Mouse (Mus musculus) c-Kit-positive CD71-positive TER-119-negative erythroid progenitor cells, embryonic 14.5 days (primary cell): ENCODE results near the gene Rbm34.
"Not testable (repeated sequence)": the region's sequence is repeated elsewhere in the genome, so short reads cannot be mapped to it uniquely, and the experiment has no call there.

Source experiments
- DNase-seq: peaks from one replicate; pipeline ENCODE4 v3.0.0-alpha.2; 2013; ENCODE audit warnings: low read depth

Rbm34 gene

DNA sequence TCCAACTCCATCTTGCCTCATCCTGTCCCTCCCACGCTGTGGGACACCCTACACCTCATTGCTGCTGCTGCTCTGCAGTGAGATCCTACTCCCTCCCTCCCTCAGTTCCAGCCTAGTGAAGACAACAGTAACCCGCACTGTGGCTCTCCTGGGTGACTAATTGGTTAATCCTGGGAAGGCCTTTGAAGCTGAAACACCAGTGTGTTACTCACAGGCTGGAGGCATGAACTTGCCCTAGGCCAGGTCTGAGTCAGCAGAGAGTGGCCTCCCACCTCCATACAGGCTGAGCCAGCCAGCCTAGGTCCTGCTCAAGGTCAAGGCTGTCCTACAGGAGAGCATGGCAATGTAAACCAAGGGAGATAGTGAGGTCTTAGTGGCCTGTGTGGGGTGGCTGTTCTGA, 51.6 kb downstream of the Rbm34 start:
- DNase-seq, result no peak

DNA sequence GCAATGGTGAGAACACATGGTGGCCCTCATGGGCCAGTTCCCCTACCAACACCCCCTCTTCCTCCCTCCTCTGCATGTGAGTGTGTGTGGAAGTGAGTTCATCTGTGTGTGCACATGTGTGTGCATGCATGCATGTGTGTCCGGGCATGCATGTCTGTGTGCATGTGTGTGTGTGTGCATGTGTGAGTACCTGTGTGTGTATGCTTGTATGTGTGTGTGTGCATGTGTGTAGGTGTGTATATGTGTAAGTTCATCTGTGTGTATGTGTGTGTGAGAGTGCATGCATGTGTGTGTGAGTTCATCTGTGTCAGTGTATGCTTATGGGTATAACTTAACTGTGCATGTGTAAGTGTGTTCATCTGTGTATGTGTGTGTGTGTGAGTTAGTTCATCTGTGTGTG, 52.5 kb downstream of the Rbm34 start:
- DNase-seq, result no peak

DNA sequence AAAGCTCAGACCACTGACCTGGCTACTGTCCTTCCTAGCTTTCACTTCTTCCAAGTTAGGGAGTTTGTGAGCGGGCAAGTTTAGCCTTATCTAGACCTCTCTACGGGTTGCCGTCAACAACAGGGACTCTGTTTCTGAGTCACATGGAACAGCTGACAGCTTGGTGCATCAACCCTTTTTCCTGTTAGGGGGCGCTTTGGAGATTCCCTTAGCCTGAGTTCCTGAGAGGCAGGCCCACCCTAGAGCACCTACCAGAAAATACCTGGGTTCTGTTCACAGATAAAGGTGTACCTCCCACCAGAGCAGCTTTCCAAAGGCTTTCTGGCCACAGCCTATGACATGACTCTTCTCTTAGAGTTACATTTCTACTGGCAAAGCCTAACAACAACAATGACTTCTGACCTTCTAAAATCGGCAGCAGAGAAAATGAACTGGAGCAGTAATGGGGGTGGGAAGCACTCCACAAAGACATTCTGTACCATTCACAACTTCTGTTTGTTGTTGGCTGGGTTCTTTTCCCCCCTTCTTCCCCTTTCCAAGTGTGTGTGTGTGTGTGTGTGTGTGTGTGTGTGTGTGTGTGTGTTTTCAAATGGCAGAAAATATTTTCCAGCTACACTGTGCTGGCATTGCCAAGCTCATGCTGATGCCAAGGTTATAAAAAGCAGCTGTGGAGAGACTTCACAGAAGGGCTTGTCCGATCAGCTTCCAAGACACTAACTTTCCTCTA, 53.5 kb downstream of the Rbm34 start:
- no peak for DNase-seq

DNA sequence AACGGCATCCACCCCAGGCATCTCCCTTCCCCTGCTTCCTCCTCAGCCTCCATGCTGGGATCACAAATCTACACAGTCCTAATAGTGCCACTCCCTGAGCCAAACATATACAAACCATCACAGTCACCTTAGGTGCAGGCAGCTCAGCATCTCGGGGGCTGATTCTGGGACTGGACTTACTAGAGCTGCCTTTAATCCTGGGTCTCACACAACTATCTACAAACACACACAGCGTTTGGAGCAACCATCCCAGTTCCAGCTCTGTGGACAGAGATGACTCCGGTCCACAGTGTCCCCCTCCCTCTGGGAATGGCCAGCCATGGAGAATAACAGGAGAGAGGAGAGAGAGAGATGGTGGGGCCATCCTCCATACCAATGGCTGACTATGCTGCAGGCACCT, 54.3 kb downstream of the Rbm34 start:
- DNase-seq, result no peak

DNA sequence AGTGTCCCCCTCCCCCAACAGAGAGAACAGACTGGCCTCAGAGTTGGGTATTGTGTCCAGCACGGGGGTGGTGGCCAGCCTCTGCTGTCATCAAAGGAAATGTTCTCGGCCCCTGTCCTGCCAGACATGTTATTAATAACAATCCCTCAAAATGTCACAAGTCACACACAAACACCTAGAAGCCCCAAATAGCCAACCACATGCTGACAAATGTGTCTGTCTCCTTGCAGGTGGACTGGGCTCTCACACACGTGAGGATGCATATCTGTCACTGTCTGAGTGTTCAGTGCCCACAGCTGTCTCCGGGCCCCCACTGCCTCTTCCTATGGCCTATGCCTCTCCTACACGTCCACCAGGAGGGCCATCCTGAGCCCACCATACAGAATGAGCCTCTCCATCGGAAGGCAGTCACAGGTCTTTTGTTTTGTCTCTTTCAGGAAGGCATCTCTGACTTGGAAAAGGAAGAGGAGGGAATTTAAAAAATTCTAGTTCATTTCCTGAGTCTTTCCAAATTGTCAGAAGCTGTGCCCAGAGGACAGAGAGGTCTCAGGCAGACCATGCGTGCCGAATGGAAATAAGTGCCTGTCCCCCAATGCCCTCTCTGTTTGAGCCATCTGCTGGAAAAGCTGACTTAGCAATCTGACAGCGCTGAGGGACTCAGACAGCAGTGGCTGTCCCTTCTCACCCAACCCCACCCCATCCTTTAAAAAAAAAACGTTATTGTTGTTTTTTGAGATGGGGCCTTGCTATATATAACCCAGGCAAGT, 56.1 kb downstream of the Rbm34 start:
- no peak for DNase-seq

DNA sequence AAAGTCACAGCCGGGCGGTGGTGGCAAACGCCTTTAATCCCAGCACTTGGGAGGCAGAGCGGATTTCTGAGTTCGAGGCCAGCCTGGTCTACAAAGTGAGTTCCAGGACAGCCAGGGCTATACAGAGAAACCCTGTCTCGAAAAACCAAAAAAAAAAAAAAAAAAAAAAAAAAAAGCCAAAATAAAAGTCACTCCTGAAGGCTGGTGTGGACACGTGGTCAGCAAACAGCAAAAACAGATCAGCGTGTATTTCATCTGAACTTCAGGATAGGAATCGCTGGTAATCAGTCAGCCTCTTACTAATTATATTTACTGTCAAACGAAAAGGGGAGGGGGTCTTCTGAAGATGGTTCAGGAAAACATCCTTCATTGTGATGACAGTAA, 56.8 kb downstream of the Rbm34 start:
- DNase-seq, result not testable (repeated sequence)

DNA sequence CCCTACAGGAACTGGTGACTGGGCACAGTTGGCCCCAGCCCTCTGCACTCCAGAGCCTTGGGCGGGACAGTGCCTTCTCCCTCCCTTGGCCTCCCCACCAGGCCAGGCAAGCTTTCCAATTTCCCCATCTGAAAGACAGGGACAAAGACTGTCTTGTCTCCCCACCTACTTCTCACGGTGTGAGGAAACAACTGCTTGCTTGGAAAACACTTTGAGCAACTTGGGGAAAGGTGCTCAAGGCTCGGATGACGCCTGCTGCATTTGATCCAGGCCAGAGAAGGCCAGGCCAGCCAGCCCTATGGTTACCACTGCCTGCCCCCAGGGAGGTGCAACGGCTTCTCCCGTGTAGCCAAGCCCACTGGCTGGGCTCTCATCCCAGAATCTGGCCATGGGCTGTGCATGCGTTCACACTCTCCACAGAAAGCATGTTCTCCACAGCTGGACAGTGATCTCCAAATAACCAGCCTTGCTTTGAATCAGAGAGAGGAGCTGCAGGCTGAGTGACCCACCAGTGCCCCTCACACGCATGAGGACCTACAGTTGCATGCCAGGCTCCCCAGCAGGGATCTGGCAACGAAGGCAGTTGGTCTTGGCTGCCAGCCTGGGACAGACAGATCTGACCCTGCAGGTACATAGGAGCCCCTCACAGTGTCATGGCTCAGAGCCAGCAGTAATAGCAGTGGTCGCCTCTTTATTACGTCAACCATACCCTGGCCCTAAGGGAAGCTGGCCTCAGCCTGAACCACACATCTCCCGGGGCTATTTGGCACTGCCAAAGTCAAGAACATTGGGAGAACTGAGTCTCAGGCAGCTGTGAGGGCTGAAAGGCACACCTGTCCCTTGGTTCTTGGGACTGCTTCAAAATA, 57.4 kb downstream of the Rbm34 start:
- DNase-seq, result no peak

DNA sequence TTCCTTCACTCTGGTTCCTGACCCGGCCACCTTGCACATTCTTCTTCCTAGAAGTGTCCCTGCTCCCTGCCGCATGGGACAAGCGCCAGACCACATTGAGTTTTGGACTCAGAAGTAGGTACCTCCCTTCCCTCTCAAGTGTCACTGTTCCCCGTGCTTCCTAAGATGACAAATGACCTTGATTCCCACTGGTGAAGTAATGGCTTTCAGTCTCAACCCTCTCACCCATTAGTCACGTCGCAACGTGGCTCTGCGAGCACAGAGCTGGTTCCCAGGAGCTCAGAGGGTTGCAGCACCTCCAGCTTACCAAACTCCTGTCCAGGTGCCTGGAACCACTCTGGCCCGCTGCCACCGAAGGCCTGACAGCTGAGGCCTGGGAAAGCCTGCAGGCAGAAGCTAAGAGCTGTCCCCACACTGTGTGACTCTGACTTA, 61.5 kb downstream of the Rbm34 start:
- DNase-seq, result no peak

DNA sequence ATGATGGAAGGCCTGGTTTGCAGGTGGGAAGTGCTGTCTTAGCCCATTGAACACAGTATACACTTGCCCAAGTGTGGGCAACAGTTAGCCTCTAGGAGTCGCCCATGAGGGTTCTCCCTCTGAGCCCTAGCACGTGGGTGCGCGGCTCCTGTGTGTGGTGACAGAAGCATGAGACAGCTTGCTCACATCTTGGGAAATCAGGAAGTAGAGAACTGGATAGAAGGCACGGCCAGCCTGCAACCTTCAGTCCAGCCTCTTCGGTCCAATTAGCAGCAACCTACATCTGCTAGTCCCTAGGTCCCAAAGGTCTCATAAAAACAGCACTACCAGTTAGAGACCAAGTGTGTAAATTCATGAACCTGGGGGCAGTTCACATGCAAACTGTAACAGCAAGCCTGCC, 62.1 kb downstream of the Rbm34 start:
- no peak for DNase-seq

DNA sequence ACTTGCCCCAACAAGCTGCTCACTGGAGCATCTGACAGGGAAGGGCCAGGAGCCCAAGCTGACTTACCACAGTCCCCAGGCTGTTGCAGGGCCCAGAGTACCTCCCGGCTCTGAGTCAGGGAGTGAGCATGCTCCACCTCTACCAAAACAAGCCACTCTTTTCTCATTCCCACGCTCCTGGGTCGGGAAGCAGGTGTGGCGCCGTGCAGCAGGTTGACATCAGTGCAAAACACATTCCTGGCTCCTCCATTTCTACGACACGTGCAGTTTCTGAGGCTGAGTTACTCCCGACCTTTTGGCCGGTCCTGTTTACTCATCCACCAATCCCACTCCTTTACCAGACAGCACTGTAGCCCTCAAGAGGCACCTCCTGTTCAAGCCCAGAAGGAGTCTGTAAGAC, 62.9 kb downstream of the Rbm34 start:
- no peak for DNase-seq

DNA sequence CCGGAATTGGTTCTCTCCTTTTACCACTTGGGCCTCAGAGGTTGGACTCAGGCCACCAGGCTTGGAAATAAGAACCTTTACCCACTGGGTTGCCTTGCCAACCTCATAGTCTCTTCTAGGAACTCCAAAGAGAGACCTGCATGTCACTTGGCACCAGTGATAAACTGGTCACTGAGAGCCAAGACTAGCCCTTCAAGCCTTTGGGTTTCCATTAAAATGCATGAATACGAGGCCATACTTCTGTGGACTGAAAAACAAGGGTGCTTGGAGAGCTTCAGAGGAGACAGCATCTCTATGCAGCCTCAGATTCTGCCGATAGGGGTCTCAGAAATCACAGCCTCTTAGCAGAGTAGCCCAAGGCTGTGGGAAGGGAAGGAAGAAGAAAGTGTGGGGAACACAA, 63.5 kb downstream of the Rbm34 start:
- no peak for DNase-seq

DNA sequence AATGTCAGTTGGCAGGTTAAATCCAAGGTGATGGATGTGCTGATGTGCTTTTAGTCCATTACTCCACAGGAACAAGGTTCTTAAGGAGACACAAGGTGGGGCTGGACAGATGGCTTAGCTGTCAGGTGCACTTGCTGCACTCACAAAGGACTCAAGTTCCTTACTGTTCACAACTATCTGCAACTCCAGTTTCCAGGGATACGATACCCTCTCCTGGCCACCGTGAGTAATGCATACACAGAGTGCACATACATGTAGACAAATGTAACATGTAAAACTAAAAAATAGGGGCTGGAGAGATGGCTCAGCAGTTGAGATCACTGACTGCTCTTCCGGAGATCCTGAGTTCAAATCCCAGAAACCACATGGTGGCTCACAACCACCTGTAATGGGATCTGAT, 65.5 kb downstream of the Rbm34 start:
- DNase-seq, result peak; percentile 21

DNA sequence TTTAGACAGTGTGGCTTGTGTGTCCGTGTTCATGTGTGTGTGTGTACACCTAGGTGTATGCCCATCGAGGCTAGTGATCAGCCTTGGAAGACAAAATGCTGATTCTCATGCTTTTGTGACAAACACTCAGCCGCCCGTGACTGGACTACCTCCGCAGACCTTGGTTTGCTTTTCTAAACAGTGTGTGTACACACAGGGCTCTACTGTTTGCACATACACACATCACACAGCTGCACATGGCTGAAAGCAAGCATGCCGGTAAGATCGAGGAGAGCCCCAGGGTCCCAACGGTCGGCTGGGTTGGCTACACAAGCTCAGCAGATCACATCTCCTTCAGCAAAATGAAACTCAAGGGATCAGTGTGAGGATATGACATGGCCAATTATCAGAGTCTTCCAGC, 66.9 kb downstream of the Rbm34 start:
- DNase-seq, result no peak

DNA sequence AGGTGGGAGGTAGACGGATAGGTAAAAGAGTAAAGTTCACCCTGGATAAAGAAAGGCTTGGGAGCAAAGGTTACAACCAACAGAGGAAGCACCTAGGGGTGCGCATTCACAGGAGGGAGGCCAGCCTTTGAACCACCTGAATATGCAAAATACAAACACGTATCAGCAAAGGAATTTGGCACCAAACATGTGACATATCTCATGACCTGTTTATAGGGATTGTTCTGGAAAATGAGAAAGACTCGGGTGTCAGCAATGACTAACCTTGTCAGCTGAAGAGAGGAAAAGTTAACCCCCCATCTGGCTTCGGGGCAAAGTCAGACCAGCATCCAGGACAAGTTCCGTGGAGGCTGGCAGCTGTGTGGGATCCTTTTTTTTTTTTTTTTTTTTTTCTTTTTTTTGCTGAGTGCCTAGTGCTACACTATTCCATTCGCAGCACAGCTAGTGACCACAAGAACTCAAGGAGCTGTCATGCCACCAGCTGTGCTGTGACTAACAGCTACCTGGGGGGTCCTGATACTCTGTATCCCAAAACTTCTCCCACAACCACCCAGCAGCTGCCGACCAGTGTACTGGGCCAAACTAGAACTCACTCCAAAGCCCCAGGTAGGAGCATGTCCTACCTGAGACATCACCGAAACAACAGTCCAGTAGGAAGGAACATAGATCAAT, 67.5 kb downstream of the Rbm34 start:
- no peak for DNase-seq

DNA sequence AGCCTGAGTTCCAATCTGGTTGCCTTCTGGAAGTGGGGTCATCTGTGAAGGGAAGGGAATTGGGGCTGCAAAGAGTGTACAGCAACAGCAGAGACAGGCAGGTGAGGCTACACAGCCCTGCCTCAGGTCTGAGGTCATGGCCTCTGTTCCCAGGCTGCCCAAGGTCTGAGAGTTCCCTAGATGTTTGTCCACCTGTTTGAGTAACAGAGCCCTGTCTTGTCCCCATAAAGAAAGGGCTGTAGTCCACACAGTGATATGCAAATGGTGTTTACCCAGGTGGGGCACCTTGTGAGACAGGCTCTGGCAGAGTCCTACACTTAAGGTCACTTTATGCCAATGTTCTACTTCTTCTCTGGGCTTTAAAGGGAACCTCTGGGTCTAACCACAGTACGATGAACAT, 69.3 kb downstream of the Rbm34 start:
- DNase-seq, result no peak

DNA sequence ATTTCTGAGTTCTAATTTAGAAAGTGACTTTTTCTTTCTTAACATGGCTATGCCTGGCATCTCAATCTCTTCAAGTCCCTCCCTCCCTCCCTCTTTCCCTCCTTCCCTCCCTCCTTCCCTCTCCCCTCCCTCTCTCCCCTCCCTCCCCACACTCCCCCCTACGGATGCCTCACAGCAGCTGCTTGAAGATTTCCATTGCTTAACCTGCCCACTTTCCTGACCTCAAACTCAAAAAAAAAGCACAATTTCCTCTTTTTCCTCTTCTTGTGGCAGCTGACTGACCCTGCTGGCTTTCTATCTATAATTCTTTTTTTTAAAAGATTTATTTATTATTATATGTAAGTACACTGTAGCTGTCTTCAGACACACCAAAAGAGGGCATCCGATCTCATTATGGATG, 69.8 kb downstream of the Rbm34 start:
- no peak for DNase-seq
